Mouse (Mus musculus) embryonic facial prominence, embryonic 13.5 days (tissue): ENCODE measurements around the gene Abat. TPM values are rescaled to one million over a fixed set of nuclear protein-coding genes. Genes with fewer than 3 reads are reported as not detected.

ENCODE experiments used
- ATAC-seq: fragments of 200-750 bp; cut with Nextera tagmentation; 2 replicates; pipeline ENCODE4 v1.8.0; 2017; ENCODE audit warnings: low read depth; ENCODE audit not compliant: insufficient number of reproducible peaks, insufficient read depth, low FRiP score, low TSS enrichment
- H3K27ac ChIP-seq: fragments of 300-500 bp; sonication (generic); 2 replicates; pipeline ENCODE4 v1.5.1; 2015; ENCODE audit warnings: moderate library complexity, mild to moderate bottlenecking, inconsistent platforms
- H3K27me3 ChIP-seq: fragments of 300-500 bp; sonication (generic); 2 replicates; pipeline ENCODE4 v1.6.1; 2015; ENCODE audit warnings: mild to moderate bottlenecking, inconsistent platforms
- H3K36me3 ChIP-seq: fragments of 300-500 bp; sonication (generic); 2 replicates; pipeline ENCODE4 v1.6.1; 2015; ENCODE audit warnings: mild to moderate bottlenecking, inconsistent platforms
- H3K4me1 ChIP-seq: fragments of 300-500 bp; sonication (generic); 2 replicates; pipeline ENCODE4 v1.6.1; 2015; ENCODE audit warnings: inconsistent platforms
- H3K4me2 ChIP-seq: fragments of 300-500 bp; sonication (generic); 2 replicates; pipeline ENCODE4 v1.6.1; 2015; ENCODE audit warnings: moderate library complexity, mild to moderate bottlenecking, inconsistent platforms
- H3K4me3 ChIP-seq: fragments of 300-500 bp; sonication (generic); 2 replicates; pipeline ENCODE4 v1.5.1; 2015; ENCODE audit warnings: mild to moderate bottlenecking, inconsistent platforms
- H3K9ac ChIP-seq: fragments of 300-500 bp; sonication (generic); 2 replicates; pipeline ENCODE4 v1.6.1; 2015; ENCODE audit warnings: mild to moderate bottlenecking, inconsistent platforms
- H3K9me3 ChIP-seq: fragments of 300-500 bp; sonication (generic); 2 replicates; pipeline ENCODE4 v1.6.1; 2016; ENCODE audit warnings: inconsistent platforms
- WGBS: fragments of 180-500 bp; shearing (Covaris S2); methylation state at CpG from one replicate; pipeline ENCODE4 v1.1.7; 2015; ENCODE audit warnings: mixed read lengths; 5-methylcytosine and 5-hydroxymethylcytosine counted together
- polyA plus RNA-seq: library from polyadenylated mRNA; unstranded; fragments of >200 nt; fragmentation: Nextera tagmentation; extraction: Ambion mirVana; gene quantifications from 2 replicates; pipeline ENCODE4 v1.2.1, GENCODE M21; 2015

Gene Abat
- polyA plus RNA-seq, 1 experiment from 2014 or later, result 25.2 TPM

GRCm38 (mm10) chr16:8514180-8514579, 951 bp downstream of the Abat start:
- Histone ChIP-seq H3K36me3 (no peaks in the 10 kb centered on the region), H3K27me3 (peaks cover 3% of the 10 kb centered on the region; the same call in 1 of the 2 replicates), H3K4me2 (peak overlapping the region; percentile 68), H3K4me1 (peaks cover 19% of the 10 kb centered on the region), H3K27ac (no peak overlapping the region), H3K9ac (peak overlapping the region; percentile 80), H3K4me3 (peak overlapping the region; percentile 63), H3K9me3 (no peaks in the 10 kb centered on the region)
- WGBS, result 32% methylated on average over 4 of the region's 4 CpGs
- ATAC-seq, result no peak

- peaks cover 17% of the 10 kb centered on the region for H3K4me1 ChIP-seq
- no peak overlapping the region for H3K9ac ChIP-seq
- H3K27me3 ChIP-seq, result no peaks in the 10 kb centered on the region
- H3K4me3 ChIP-seq, result no peak overlapping the region
- H3K36me3 ChIP-seq, result no peaks in the 10 kb centered on the region
- no peak overlapping the region for H3K27ac ChIP-seq
- WGBS, result 69% methylated on average over 5 of the region's 5 CpGs
- H3K9me3 ChIP-seq, result no peaks in the 10 kb centered on the region
- no peak for ATAC-seq
- no peak overlapping the region for H3K4me2 ChIP-seq
Observed at GRCm38 (mm10) chr16:8520525-8520924, 7.3 kb downstream of the Abat start.

- H3K9me3 ChIP-seq, result no peaks in the 10 kb centered on the region
- H3K4me2 ChIP-seq, result no peak overlapping the region
- no peak overlapping the region for H3K9ac ChIP-seq
- ATAC-seq, result no peak
- no peaks in the 10 kb centered on the region for H3K27me3 ChIP-seq
- H3K36me3 ChIP-seq, result no peaks in the 10 kb centered on the region
- peaks cover 17% of the 10 kb centered on the region for H3K4me1 ChIP-seq
- no peak overlapping the region for H3K27ac ChIP-seq
- WGBS, result 79% methylated on average over 4 of the region's 4 CpGs
- no peak overlapping the region for H3K4me3 ChIP-seq
Observed at GRCm38 (mm10) chr16:8521322-8521721, 8.1 kb downstream of the Abat start.

GRCm38 (mm10) chr16:8523480-8524144, 10.4 kb downstream of the Abat start:
- peaks cover 17% of the 10 kb centered on the region for H3K4me1 ChIP-seq
- no peaks in the 10 kb centered on the region for H3K27me3 ChIP-seq
- peak; percentile 73 for ATAC-seq
- H3K4me2 ChIP-seq, result peak overlapping the region; percentile 7
- no peak overlapping the region for H3K4me3 ChIP-seq
- H3K9me3 ChIP-seq, result no peaks in the 10 kb centered on the region
- peak overlapping the region; percentile 80 for H3K27ac ChIP-seq
- peak overlapping the region; percentile 45; the same call in 1 of the 2 replicates for H3K9ac ChIP-seq
- H3K36me3 ChIP-seq, result no peaks in the 10 kb centered on the region
- 21% methylated on average over 11 of the region's 11 CpGs for WGBS

- 41% methylated on average over 16 of the region's 16 CpGs for WGBS
- Histone ChIP-seq H3K4me2 (peak overlapping the region; percentile 7), H3K27ac (peak overlapping the region; percentile 80), H3K9ac (peak overlapping the region; percentile 45; the same call in 1 of the 2 replicates), H3K9me3 (no peaks in the 10 kb centered on the region), H3K4me1 (peaks cover 18% of the 10 kb centered on the region), H3K36me3 (no peaks in the 10 kb centered on the region), H3K4me3 (no peak overlapping the region), H3K27me3 (no peaks in the 10 kb centered on the region)
- no peak for ATAC-seq
Observed at GRCm38 (mm10) chr16:8524163-8524847, 11.1 kb downstream of the Abat start.

GRCm38 (mm10) chr16:8525293-8525692, 12.1 kb downstream of the Abat start:
- Histone ChIP-seq H3K9ac (no peak overlapping the region), H3K27ac (no peak overlapping the region)

GRCm38 (mm10) chr16:8525877-8526276, 12.6 kb downstream of the Abat start:
- Histone ChIP-seq H3K9ac (no peak overlapping the region), H3K4me3 (no peak overlapping the region), H3K27ac (no peak overlapping the region), H3K9me3 (no peaks in the 10 kb centered on the region), H3K36me3 (no peaks in the 10 kb centered on the region), H3K4me1 (peaks cover 33% of the 10 kb centered on the region), H3K4me2 (no peak overlapping the region), H3K27me3 (no peaks in the 10 kb centered on the region)
- no peak for ATAC-seq
- WGBS, result 82% methylated on average over 7 of the region's 7 CpGs

More at GRCm38 (mm10) chr16:8525293-8525692, 12.1 kb downstream of the Abat start:
- no peak overlapping the region for H3K4me2 ChIP-seq
- H3K36me3 ChIP-seq, result no peaks in the 10 kb centered on the region
- 71% methylated on average over 3 of the region's 3 CpGs for WGBS
- ATAC-seq, result no peak
- no peak overlapping the region for H3K4me3 ChIP-seq
- no peaks in the 10 kb centered on the region for H3K9me3 ChIP-seq
- no peaks in the 10 kb centered on the region for H3K27me3 ChIP-seq
- peaks cover 28% of the 10 kb centered on the region for H3K4me1 ChIP-seq

- 86% methylated on average over 1 of the region's 1 CpGs for WGBS
- Histone ChIP-seq H3K4me3 (no peak overlapping the region), H3K36me3 (no peaks in the 10 kb centered on the region), H3K9ac (no peak overlapping the region), H3K4me2 (0 out of 2 replicates have a peak overlapping the region, but pooled peaks have one; percentile 7), H3K27me3 (no peaks in the 10 kb centered on the region), H3K4me1 (peaks cover 17% of the 10 kb centered on the region), H3K27ac (0 out of 2 replicates have a peak overlapping the region, but pooled peaks have one; percentile 16), H3K9me3 (no peaks in the 10 kb centered on the region)
- ATAC-seq, result no peak
Observed at GRCm38 (mm10) chr16:8529389-8529788, 16.2 kb downstream of the Abat start.

GRCm38 (mm10) chr16:8530018-8530417, 16.8 kb downstream of the Abat start:
- 44% methylated on average over 14 of the region's 14 CpGs for WGBS
- H3K27ac ChIP-seq, result peak overlapping the region; percentile 16; the same call in 1 of the 2 replicates

GRCm38 (mm10) chr16:8532461-8532860, 19.2 kb downstream of the Abat start:
- Histone ChIP-seq H3K27me3 (no peaks in the 10 kb centered on the region), H3K9me3 (no peaks in the 10 kb centered on the region), H3K27ac (no peak overlapping the region), H3K4me1 (peaks cover 16% of the 10 kb centered on the region), H3K4me2 (no peak overlapping the region), H3K4me3 (no peak overlapping the region), H3K36me3 (0 out of 2 replicates have a peak, but pooled peaks cover 3% of the 10 kb centered on the region), H3K9ac (no peak overlapping the region)
- ATAC-seq, result no peak
- 93% methylated on average over 9 of the region's 9 CpGs for WGBS

More at GRCm38 (mm10) chr16:8530018-8530417, 16.8 kb downstream of the Abat start:
- peak overlapping the region; percentile 7; the same call in 1 of the 2 replicates for H3K4me2 ChIP-seq
- no peaks in the 10 kb centered on the region for H3K9me3 ChIP-seq
- H3K36me3 ChIP-seq, result no peaks in the 10 kb centered on the region
- ATAC-seq, result no peak
- H3K27me3 ChIP-seq, result no peaks in the 10 kb centered on the region
- H3K9ac ChIP-seq, result no peak overlapping the region
- H3K4me1 ChIP-seq, result peaks cover 16% of the 10 kb centered on the region
- H3K4me3 ChIP-seq, result no peak overlapping the region

GRCm38 (mm10) chr16:8532894-8533293, 19.7 kb downstream of the Abat start:
- 74% methylated on average over 7 of the region's 7 CpGs for WGBS
- Histone ChIP-seq H3K27me3 (no peaks in the 10 kb centered on the region), H3K4me3 (no peak overlapping the region), H3K4me1 (peaks cover 16% of the 10 kb centered on the region), H3K9me3 (no peaks in the 10 kb centered on the region), H3K27ac (no peak overlapping the region), H3K9ac (no peak overlapping the region), H3K4me2 (no peak overlapping the region), H3K36me3 (0 out of 2 replicates have a peak, but pooled peaks cover 4% of the 10 kb centered on the region)
- no peak for ATAC-seq
